Mouse (Mus musculus): ENCODE measurements around the gene Galnt18. TPM values are rescaled to one million over a fixed set of nuclear protein-coding genes. Genes with fewer than 3 reads are reported as not detected.

Gene Galnt18
- polyA plus RNA-seq, 1 experiment from 2014 or later: 19.2 TPM

GRCm38 (mm10) chr7:111550987-111551386, 228.8 kb downstream of the Galnt18 start:
- Histone ChIP-seq H3K4me2 (ENCODE audit: low read depth, low read length) (no peak overlapping the region), H3K36me3 (ENCODE audit: control insufficient read depth, insufficient read depth) (no peaks in the 10 kb centered on the region), H3K4me1 (ENCODE audit: control insufficient read depth, insufficient read depth, low read length) (no peaks in the 10 kb centered on the region), H3K27me3 (ENCODE audit: control insufficient read depth, insufficient read depth, low read length) (no peaks in the 10 kb centered on the region), H3K9me3 (replicated peaks; ENCODE audit: control insufficient read depth, low read length) (no peaks in the 10 kb centered on the region), H3K27ac (ENCODE audit: low read length) (no peak overlapping the region), H3K4me3 (ENCODE audit: low read length) (no peak overlapping the region), H3K9ac (ENCODE audit: low read length) (no peak overlapping the region)
- WGBS: 83% methylated on average over 1 of the region's 1 CpGs
- no peak for ATAC-seq (replicated peaks; ENCODE audit: extremely low read depth, insufficient read depth, low FRiP score)

DNA sequence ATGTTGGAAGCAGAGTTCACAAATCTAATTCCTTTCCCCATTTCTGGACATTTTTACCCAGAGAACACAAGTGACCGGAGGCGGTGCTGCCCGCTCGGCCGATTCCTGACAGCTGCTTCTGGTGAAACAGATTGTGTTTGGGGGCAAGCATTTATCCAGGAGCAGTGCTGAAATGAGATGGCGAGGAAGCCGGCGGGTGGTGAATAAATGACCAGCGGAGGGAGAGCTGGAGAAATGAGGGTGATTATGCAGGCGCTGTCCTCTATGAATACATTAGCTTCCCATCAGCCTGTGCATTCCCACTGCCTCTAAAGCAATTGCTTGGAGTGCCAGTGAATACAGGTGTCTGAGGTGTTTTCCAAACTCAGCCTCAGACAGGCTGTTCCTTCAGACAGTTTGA, 232.7 kb downstream of the Galnt18 start:
- Histone ChIP-seq H3K4me1 (ENCODE audit: control insufficient read depth, insufficient read depth, low read length) (no peaks in the 10 kb centered on the region), H3K27ac (ENCODE audit: low read length) (no peak overlapping the region), H3K9me3 (replicated peaks; ENCODE audit: control insufficient read depth, low read length) (no peaks in the 10 kb centered on the region), H3K9ac (ENCODE audit: low read length) (no peak overlapping the region), H3K36me3 (ENCODE audit: control insufficient read depth, insufficient read depth) (no peaks in the 10 kb centered on the region), H3K27me3 (ENCODE audit: control insufficient read depth, insufficient read depth, low read length) (no peaks in the 10 kb centered on the region), H3K4me3 (ENCODE audit: low read length) (no peak overlapping the region), H3K4me2 (ENCODE audit: low read depth, low read length) (no peak overlapping the region)
- ATAC-seq (replicated peaks; ENCODE audit: extremely low read depth, insufficient read depth, low FRiP score): no peak
- 78% methylated on average over 10 of the region's 10 CpGs for WGBS

GRCm38 (mm10) chr7:111545614-111546013, 234.2 kb downstream of the Galnt18 start:
- WGBS: 74% methylated on average over 1 of the region's 1 CpGs
- Histone ChIP-seq H3K4me2 (ENCODE audit: low read depth, low read length) (no peak overlapping the region), H3K9ac (ENCODE audit: low read length) (no peak overlapping the region), H3K27ac (ENCODE audit: low read length) (no peak overlapping the region), H3K9me3 (replicated peaks; ENCODE audit: control insufficient read depth, low read length) (no peaks in the 10 kb centered on the region), H3K4me1 (ENCODE audit: control insufficient read depth, insufficient read depth, low read length) (no peaks in the 10 kb centered on the region), H3K27me3 (ENCODE audit: control insufficient read depth, insufficient read depth, low read length) (no peaks in the 10 kb centered on the region), H3K36me3 (ENCODE audit: control insufficient read depth, insufficient read depth) (no peaks in the 10 kb centered on the region), H3K4me3 (ENCODE audit: low read length) (no peak overlapping the region)
- ATAC-seq (replicated peaks; ENCODE audit: extremely low read depth, insufficient read depth, low FRiP score): no peak

- no peaks in the 10 kb centered on the region for H3K4me1 ChIP-seq (ENCODE audit: control insufficient read depth, insufficient read depth, low read length)
- no peaks in the 10 kb centered on the region for H3K27me3 ChIP-seq (ENCODE audit: control insufficient read depth, insufficient read depth, low read length)
- 41% methylated on average over 6 of the region's 6 CpGs for whole genome bisulfite sequencing
- H3K36me3 ChIP-seq (ENCODE audit: control insufficient read depth, insufficient read depth): no peaks in the 10 kb centered on the region
- H3K9me3 ChIP-seq (replicated peaks; ENCODE audit: control insufficient read depth, low read length): 0 out of 2 replicates have a peak, but pooled peaks cover 2% of the 10 kb centered on the region
- peak; percentile 52; the same call in 1 of the 2 replicates for ATAC-seq (replicated peaks; ENCODE audit: extremely low read depth, insufficient read depth, low FRiP score)
- H3K4me2 ChIP-seq (ENCODE audit: low read depth, low read length): no peak overlapping the region
- no peak overlapping the region for H3K27ac ChIP-seq (ENCODE audit: low read length)
- no peak overlapping the region for H3K9ac ChIP-seq (ENCODE audit: low read length)
- H3K4me3 ChIP-seq (ENCODE audit: low read length): no peak overlapping the region
Observed at GRCm38 (mm10) chr7:111537946-111538345, 241.8 kb downstream of the Galnt18 start.

- Histone ChIP-seq H3K4me3 (ENCODE audit: low read length) (no peak overlapping the region), H3K36me3 (ENCODE audit: control insufficient read depth, insufficient read depth) (peaks cover 2% of the 10 kb centered on the region; the same call in 1 of the 2 replicates), H3K9me3 (replicated peaks; ENCODE audit: control insufficient read depth, low read length) (0 out of 2 replicates have a peak, but pooled peaks cover 5% of the 10 kb centered on the region), H3K27me3 (ENCODE audit: control insufficient read depth, insufficient read depth, low read length) (no peaks in the 10 kb centered on the region), H3K27ac (ENCODE audit: low read length) (no peak overlapping the region), H3K4me1 (ENCODE audit: control insufficient read depth, insufficient read depth, low read length) (no peaks in the 10 kb centered on the region), H3K4me2 (ENCODE audit: low read depth, low read length) (no peak overlapping the region), H3K9ac (ENCODE audit: low read length) (no peak overlapping the region)
- WGBS: 71% methylated on average over 8 of the region's 8 CpGs
- no peak for ATAC-seq (replicated peaks; ENCODE audit: extremely low read depth, insufficient read depth, low FRiP score)
Observed at GRCm38 (mm10) chr7:111534826-111535405, 244.9 kb downstream of the Galnt18 start.

GRCm38 (mm10) chr7:111528961-111529643, 250.7 kb downstream of the Galnt18 start:
- 83% methylated on average over 3 of the region's 3 CpGs for WGBS
- ATAC-seq (replicated peaks; ENCODE audit: extremely low read depth, insufficient read depth, low FRiP score): no peak
- Histone ChIP-seq H3K9ac (ENCODE audit: low read length) (no peak overlapping the region), H3K4me1 (ENCODE audit: control insufficient read depth, insufficient read depth, low read length) (peaks cover 4% of the 10 kb centered on the region; the same call in 1 of the 2 replicates), H3K4me2 (ENCODE audit: low read depth, low read length) (no peak overlapping the region), H3K27me3 (ENCODE audit: control insufficient read depth, insufficient read depth, low read length) (no peaks in the 10 kb centered on the region), H3K4me3 (ENCODE audit: low read length) (no peak overlapping the region), H3K36me3 (ENCODE audit: control insufficient read depth, insufficient read depth) (peaks cover 2% of the 10 kb centered on the region; the same call in 1 of the 2 replicates), H3K9me3 (replicated peaks; ENCODE audit: control insufficient read depth, low read length) (0 out of 2 replicates have a peak, but pooled peaks cover 2% of the 10 kb centered on the region), H3K27ac (ENCODE audit: low read length) (no peak overlapping the region)

DNA sequence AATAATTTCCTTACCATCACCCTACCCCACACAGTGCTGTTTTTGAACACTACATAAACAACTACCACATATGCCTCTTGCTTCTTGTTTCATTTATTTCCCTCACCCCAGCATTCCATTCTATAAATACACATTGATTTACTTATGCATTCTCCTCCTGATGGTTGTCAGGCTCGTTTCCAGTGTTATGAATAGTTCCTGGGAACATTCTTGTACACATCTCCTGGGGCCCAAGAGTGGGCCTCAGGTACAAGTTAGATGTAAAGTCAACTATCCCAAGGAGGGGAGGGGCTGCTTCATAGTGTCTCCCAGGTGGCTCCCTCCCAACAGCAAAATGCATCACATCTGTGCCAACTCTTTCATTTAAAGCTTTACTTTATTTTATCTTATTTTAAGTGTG, 251.3 kb downstream of the Galnt18 start:
- Histone ChIP-seq H3K4me1 (ENCODE audit: control insufficient read depth, insufficient read depth, low read length) (peaks cover 4% of the 10 kb centered on the region; the same call in 1 of the 2 replicates), H3K4me2 (ENCODE audit: low read depth, low read length) (peak overlapping the region; percentile 30), H3K27ac (ENCODE audit: low read length) (0 out of 2 replicates have a peak overlapping the region, but pooled peaks have one; percentile 16), H3K27me3 (ENCODE audit: control insufficient read depth, insufficient read depth, low read length) (no peaks in the 10 kb centered on the region), H3K36me3 (ENCODE audit: control insufficient read depth, insufficient read depth) (peaks cover 2% of the 10 kb centered on the region; the same call in 1 of the 2 replicates), H3K4me3 (ENCODE audit: low read length) (no peak overlapping the region), H3K9ac (ENCODE audit: low read length) (no peak overlapping the region), H3K9me3 (replicated peaks; ENCODE audit: control insufficient read depth, low read length) (0 out of 2 replicates have a peak, but pooled peaks cover 2% of the 10 kb centered on the region)
- 31% methylated on average over 1 of the region's 1 CpGs for WGBS
- no peak; the same call in 1 of the 2 replicates for ATAC-seq (replicated peaks; ENCODE audit: extremely low read depth, insufficient read depth, low FRiP score)

- Histone ChIP-seq H3K27ac (ENCODE audit: low read length) (no peak overlapping the region), H3K36me3 (ENCODE audit: control insufficient read depth, insufficient read depth) (no peaks in the 10 kb centered on the region), H3K4me3 (ENCODE audit: low read length) (no peak overlapping the region), H3K9me3 (replicated peaks; ENCODE audit: control insufficient read depth, low read length) (no peaks in the 10 kb centered on the region), H3K4me1 (ENCODE audit: control insufficient read depth, insufficient read depth, low read length) (peaks cover 11% of the 10 kb centered on the region), H3K27me3 (ENCODE audit: control insufficient read depth, insufficient read depth, low read length) (no peaks in the 10 kb centered on the region), H3K9ac (ENCODE audit: low read length) (no peak overlapping the region), H3K4me2 (ENCODE audit: low read depth, low read length) (no peak overlapping the region)
- ATAC-seq (replicated peaks; ENCODE audit: extremely low read depth, insufficient read depth, low FRiP score): no peak
- WGBS: 87% methylated on average over 1 of the region's 1 CpGs
Observed at GRCm38 (mm10) chr7:111520881-111521280, 258.9 kb downstream of the Galnt18 start.

GRCm38 (mm10) chr7:111518581-111519242, 261.1 kb downstream of the Galnt18 start:
- no peak overlapping the region for H3K4me3 ChIP-seq (ENCODE audit: low read length)
- peak overlapping the region; percentile 37; the same call in 1 of the 2 replicates for H3K27ac ChIP-seq (ENCODE audit: low read length)
- H3K4me1 ChIP-seq (ENCODE audit: control insufficient read depth, insufficient read depth, low read length): peaks cover 11% of the 10 kb centered on the region
- peak; percentile 63 for ATAC-seq (replicated peaks; ENCODE audit: extremely low read depth, insufficient read depth, low FRiP score)
- H3K36me3 ChIP-seq (ENCODE audit: control insufficient read depth, insufficient read depth): no peaks in the 10 kb centered on the region
- no peaks in the 10 kb centered on the region for H3K9me3 ChIP-seq (replicated peaks; ENCODE audit: control insufficient read depth, low read length)
- 42% methylated on average over 8 of the region's 8 CpGs for WGBS
- no peaks in the 10 kb centered on the region for H3K27me3 ChIP-seq (ENCODE audit: control insufficient read depth, insufficient read depth, low read length)
- H3K9ac ChIP-seq (ENCODE audit: low read length): no peak overlapping the region
- no peak overlapping the region for H3K4me2 ChIP-seq (ENCODE audit: low read depth, low read length)

Measured in heart, embryonic 16.5 days (tissue).